Mouse (Mus musculus) frontal cortex, adult (tissue): ENCODE data around the gene Tshz2.
"Not testable (repeated sequence)": the region's sequence is repeated elsewhere in the genome, so short reads cannot be mapped to it uniquely, and the experiment has no call there.

Source experiments
- ATAC-seq: cut with Nextera tagmentation; 2 replicates; pipeline ENCODE4 v1.9.2; 2017; ENCODE audit warnings: mild to moderate bottlenecking, moderate library complexity, mixed read lengths; ENCODE audit not compliant: low TSS enrichment

Gene Tshz2

DNA sequence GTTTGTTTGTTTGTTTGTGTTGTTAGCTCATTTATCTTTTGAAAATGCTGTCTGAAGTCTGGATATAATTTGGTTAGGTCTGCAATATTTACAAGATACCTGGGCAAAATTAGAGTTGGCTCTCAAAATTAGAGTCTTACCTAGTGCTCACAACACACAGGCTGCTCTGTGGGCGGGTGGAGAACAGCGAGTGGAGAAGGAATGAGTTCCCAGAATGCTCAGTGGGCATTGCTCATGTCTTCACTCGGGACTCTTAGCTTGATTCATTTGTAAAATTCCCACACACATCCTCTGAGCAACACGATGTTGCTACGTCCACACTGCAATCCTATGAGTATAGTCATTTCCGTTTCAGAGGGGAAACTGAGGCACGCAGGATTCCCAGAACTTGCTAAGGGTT, 180.1 kb downstream of the Tshz2 start:
- ATAC-seq: no peak

DNA sequence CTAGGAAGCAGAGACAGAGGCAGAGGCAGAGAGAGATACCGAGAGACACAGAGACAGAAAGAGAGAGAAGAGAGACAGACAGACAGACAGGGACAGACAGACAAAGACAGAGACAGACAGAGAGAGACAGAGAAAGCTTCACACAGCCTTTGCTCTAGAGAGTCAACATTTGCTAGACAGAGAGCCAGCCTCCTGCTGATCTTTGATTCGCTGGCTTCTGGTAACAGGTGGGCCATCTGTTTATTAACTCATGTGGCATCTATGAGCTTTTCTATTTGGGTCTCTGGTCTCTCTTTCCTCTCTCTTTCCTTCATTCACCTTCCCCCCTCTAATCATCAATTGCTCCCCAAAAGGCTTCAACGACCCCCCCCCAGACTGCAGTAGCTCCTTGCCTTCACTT, 181.5 kb downstream of the Tshz2 start:
- no peak for ATAC-seq

DNA sequence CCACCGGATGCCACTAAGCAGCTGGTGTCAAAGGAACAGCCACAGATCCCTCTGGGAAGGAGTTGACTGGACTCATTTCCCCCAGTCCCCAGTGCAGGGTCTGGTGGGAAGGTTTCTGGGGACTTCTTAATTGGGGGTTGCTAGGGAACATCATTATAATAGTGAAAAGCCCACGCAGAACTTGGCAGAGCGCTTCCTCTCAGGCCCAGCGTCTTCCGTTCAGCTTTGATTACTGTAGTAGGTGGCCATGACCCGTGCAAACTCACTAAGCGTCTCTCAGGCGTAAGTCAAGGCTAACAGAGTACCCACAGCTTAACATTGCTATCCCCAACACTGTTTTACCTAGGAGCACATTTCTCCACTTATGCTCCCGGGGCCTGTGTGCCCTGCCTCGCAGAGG, 181.9 kb downstream of the Tshz2 start:
- ATAC-seq: no peak

DNA sequence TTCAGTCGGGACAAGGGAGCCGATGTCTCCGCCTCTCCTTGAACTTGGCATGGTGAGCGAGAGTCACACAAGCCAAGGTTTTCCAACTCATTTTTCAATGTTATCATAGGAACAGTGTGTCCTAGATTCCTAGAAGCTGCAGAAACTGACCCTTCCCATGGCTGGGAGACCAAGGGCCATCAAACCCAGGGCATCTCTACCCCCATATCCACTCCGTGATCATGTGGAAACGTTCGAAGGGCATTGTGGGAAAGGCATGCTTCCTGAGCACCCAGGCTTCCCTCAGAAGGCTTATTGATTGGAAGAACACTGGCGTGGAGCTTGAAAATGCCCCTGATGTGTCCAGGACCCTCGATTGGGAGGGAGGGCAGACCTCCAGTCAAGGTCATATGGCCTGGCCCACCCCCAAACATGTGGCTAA, 188.2 kb downstream of the Tshz2 start:
- no peak for ATAC-seq

DNA sequence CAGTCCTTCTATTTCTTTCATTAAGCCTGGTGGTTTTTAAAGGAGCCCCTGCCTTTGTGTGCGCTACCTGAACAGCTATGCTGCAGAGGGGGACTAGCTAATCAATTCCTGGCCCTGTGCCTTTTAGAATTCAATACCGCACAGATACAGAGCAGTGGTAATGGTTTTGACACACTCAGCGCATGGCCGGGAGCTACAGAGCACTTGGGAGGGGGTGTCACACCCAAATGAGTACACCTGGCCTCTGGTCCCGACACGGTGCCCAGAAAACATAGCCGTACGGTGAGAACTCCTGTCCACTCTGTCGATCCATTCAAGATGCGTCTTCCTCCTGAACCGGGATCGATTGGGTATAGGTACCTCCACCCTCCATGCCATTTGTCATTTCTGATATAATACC, 193.1 kb downstream of the Tshz2 start:
- no peak for ATAC-seq

DNA sequence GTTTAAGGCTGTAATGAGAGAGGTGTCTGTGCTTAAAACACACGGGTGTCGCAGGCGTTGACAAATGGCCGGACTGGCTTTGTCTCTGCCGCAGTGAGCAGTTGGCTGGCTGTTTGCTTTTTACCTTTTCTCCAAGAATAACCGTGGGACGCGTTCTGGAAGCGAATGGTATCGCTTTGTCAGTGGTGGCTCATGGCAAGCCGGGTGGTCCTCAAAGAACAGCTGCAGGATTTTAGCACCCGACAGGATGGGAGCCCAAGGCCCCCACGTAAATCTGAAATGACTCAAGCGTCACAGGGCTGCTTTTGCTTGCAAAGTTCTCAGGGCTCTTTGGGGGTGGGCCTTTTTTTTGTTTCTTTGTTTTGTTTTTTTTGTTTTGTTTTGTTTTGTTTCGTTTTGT, 193.5 kb downstream of the Tshz2 start:
- ATAC-seq: no peak

DNA sequence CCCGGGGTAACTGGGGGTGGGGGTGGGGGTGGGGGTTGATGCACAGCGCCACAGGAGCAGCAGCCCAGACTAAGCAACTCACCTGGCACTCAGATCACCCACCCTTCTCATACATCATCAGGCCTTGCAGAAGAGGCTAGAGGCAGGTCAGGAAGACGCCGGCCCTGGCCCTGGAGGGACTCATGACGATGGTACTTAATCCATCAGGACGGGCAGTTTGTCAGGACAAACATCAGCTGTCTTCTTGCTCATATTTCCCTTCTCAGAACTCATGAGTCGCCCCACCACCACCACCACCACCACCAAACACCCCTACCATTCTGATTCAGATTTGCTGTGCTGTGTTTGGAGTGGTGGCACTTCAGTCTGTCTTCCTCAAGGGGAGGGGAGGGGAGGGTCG, 194.0 kb downstream of the Tshz2 start:
- ATAC-seq: no peak

DNA sequence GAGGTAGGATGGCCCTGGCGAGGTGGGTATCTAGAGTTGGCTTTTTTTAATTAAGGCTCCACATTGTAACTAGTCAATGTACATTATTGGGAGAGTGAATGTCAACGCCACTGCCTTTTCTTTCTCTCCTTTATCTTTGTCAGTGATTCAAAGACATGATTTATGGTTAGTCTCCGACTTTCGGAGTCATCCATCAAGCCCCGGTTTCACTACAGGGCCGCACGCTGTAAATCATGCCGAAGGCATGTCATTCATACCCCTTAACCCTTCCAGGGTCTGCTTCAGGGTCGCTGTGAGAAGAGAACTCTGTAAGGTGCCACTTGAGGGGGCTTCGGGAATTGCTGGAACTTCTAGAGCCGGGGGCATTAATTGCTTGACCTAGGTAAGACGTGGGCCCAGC, 199.4 kb downstream of the Tshz2 start:
- no peak for ATAC-seq

DNA sequence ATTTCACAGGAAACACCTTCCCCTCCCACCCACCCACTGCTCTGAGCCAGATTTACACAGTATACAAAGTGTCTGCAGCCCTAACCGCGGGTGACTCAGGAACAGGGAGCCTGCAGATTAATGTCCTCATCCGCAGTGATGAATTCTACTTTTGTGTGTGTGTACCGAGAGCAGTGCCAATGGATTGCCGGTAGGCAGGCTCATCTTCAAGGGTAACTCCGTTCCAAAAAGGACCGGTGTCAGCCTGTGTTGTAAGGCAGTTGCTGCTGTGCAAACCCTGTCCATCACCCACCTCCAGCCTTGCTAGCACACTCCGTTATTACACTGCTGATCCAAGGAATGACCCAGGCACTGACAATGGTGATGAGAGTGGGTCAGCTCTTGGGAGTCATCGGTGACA, 200.8 kb downstream of the Tshz2 start:
- no peak for ATAC-seq

DNA sequence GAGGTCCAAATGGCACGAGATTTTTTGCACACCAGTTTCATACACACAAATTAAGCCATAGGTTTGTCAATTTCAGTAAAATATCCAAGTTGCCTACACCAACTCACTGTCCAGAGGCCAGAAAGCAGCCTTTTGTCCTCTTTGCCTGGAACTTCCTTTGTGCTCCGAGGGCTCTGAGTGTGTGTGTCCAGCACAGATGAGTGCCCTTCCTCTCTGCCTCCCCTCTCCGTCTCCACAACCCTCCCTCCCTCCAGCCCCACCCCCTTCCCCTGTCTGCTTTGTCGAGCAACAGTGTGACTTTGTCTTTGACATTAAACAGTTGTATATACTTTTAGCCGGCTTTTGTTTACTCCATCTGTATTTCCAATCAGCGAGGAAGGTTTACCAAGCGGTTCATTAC, 201.8 kb downstream of the Tshz2 start:
- ATAC-seq: no peak

DNA sequence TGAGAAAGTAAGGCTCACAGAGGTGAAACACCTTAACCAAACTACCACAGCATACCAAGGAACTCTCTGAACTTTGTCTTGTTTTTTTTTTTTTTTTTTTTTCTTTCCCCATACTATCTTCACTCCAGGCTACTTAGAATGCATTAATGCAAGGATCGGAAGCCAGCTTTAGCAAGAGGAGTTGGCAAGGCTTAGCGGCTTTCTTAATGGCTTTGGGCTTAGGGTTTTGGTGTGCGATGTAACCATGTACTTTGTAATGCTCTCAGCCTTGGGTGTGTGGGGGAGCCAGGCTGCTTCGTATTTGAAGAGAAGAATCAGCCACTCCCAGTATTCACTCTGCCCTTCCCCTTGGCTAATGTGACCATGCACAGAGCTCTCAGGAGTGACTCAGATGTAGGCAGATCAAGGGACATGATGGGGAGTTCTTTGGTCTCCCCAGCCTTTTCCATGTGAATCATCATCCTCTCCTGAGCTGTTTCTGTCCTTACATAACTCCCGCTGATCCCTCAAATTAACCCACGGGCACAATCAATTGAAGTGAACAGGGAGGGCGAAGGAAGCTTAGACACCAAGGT, 204.3 kb downstream of the Tshz2 start:
- ATAC-seq: peak; percentile 80

DNA sequence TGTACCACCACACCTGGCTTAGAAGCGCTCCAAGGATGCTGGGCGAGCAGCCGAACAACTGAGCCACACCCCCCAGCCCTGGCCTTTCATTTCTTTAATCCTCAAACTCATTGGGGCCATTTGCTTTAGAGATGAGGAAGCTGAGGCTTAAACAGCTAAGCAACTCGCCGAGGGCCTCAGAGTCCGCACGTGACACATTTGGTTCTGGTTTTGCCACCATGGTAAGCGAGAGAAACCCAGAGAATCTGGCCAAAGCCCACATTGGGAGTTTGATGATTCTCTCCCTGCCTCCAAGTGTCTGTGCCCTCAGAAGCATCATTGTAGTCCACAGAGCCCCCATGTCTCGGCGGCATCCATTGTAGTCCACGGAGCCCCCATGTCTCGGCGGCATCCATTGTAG, 205.7 kb downstream of the Tshz2 start:
- ATAC-seq: no peak

DNA sequence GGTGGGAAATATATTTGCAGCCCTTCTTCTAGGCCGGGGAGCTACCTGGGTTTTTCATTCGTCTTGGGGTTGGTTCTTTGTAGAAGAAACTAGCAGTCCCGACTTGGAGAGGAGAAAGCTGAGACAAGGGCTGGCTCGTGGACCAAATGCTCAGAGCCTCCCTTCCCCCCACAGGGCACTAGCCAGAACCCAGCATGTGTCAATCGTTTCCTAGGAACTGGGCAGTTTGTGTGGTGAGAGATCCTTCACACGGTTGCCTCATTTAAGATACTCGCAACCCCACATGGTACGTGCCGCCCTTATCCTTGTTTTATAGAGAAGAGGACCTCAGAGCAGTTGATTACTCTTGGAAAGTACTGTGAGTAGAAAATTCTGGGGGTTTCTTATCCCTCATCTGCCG, 208.6 kb downstream of the Tshz2 start:
- no peak for ATAC-seq

DNA sequence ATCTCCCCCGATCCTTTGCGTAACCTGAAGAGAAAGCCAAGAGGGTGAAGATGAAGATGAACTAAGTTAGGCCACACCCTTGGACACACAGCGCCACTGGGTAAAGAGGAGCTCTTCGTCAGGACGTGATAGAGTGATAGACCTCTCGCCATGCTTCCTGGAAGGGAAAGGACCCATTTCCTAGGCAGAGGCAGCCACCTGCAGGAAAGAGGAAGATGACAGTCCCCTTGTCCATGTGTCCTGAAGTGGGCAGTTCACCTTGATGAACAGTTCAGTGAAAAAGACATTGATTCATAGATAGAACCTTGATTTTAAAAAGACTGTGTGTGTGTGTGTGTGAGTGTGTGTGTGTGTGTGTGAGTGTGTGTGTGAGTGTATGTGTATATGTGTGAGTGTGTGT, 209.7 kb downstream of the Tshz2 start:
- ATAC-seq: no peak

DNA sequence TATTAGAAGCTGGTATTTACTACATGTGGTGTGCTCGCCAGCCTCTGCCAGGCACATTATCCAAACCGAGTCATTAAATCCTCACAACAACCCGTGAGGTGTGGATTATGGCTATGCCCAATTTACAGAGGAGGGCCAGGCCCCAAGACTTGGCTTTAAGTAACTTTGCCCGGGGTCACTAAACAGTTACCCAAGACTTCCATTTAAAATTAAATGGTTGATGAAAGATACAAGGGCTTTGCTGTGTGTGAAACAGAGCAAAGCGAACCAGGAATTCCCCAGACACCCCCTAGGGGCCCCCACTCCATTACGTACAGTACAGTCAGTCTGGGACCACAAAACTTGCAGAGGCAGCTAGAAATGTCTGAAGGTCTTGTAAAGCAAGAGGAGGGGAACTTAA, 210.7 kb downstream of the Tshz2 start:
- no peak for ATAC-seq

DNA sequence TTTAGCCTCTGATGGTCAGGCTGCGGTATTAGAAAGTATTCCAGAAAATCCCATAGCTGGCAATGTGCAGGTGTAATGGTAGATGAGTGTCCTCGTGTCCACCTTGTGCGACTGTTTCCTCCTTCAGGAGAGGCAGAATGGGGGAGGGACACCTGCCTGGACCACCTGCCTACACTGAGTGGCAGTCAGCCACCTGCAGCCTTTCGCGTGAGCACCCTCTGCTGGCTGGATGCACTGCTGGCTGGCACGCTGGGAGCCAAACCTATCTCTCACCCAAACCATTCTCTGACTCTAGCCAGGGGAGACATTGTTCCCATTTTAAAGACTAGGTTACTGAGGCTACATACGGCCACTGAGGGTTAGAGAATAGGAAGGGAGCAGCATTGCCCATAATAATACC, 216.3 kb downstream of the Tshz2 start:
- ATAC-seq: peak; percentile 50; the same call in 1 of the 2 replicates

DNA sequence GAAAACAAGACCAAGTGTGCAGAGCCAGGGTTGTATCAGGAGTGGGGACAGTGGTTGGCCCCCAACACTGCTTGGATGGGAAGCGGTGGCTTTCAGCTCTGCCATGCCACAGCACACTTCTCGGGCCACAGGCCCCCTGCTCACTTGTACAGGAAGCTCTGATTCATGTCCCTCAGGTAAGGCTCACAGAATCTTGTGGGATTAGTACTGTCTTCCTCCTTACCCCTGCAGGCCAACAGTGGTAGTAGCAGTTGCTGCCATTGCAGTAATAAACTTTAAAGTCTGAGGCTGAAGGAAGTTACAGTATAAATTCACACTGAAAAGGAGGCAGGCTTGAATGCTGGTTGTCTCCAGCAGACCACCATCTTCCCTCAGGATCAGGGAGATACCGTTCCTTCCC, 216.7 kb downstream of the Tshz2 start:
- ATAC-seq: no peak

DNA sequence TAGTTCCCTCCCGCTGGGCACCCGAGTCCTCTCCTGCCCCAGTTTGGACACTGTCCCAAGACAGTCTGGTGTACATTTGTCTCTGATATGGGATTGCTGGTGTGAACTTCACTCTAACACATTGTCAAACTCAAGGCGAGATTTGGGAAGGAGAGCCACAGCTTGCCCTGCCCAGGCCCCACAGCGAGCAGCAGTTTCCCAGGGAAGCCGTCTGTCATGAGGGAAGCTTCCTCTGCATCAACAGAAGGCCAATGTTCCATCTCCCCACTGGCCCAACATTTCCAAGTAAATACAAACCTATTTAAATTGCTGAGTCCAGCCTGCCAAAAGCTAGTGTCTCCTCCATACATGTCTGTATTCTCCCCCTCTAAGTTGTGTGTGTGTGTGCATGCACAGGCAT, 218.8 kb downstream of the Tshz2 start:
- ATAC-seq: no peak

DNA sequence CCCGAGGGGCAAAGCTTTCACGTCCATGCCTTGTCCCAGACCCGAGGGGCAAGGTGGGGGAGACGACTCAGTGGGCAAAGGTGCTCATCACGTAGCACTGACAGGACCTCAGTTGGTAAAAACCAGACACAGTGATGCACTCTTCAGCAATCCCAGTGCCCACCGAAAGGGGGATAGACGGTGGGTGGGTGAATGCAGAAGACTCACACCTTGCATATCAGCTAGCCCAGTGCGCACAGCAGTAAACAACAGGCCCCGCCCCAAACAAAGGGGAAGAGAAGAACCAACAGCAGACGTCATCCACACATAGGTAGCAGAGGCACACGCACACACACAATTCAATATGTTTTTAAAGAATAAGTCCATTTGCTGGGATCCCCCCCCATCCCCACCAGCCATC, 221.7 kb downstream of the Tshz2 start:
- no peak for ATAC-seq

DNA sequence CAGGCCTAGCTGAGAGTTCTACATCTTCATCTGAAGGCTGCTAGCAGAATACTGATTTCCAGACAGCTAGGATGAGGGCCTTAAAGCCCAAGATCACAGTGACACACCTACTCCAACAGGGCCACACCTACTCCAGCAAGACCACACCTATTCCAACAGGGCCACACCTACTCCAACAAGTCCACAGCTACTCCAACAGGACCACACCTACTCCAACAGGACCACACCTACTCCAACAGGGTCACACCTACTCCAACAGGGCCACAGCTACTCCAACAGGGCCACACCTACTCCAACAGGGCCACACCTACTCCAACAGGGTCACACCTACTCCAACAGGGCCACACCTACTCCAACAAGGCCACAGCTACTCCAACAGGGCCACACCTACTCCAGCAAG, 224.2 kb downstream of the Tshz2 start:
- ATAC-seq: not testable (repeated sequence)

DNA sequence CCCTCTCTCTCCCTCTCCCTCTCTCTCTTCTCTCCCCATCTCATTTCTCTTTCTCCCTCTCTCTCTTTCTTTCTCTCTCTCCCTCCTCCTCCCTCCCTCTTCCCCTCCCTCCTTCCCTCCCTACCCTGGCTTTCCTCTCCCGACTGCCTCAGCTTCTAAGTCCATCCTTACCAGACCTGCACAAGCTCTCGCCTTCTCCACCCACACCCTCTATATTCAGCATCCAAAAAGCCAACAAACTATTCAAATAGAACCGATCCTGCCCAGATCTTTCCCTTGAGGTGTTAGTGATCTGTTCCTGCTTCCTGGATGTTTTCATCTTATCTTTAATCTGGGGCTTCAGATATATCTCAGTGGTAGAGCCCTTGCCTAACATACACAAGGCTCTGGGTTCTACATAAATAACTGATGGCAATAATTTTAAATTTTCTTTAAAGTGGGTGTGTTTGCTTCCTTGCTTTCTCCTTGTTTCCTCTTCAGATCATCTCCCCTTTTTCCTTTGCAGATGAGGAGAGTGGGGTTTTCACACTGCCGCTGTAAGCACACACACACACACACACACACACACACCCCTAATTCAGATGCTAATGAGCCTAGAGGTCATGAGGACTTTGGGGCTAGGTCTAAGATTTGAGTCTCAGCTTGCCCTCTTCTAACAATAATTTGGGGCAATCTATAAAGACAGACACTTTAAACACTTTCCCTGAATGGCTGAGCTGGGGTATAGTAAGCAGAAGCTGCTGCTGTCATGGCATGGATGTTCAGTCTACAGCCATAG, 226.5 kb downstream of the Tshz2 start:
- ATAC-seq: peak; percentile 87

DNA sequence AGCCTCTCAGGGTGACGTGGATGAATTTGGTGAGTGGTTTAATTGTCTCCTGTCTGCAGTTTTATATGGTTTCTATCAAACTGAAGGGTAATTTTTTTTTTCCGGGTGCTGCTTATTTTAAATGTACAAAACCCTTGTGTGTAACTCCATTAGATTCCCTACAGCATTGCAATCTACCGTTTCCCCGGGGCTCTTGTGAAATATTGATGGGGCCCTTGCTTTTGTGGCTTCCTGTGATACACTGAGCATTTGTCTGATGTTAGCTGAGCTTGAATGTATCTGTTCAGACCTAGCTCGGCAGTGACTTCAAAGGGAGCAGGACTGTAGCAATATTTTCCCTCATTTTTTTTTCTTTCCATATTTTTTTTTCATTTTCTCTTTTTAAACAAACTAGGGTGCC, 228.1 kb downstream of the Tshz2 start:
- no peak for ATAC-seq

DNA sequence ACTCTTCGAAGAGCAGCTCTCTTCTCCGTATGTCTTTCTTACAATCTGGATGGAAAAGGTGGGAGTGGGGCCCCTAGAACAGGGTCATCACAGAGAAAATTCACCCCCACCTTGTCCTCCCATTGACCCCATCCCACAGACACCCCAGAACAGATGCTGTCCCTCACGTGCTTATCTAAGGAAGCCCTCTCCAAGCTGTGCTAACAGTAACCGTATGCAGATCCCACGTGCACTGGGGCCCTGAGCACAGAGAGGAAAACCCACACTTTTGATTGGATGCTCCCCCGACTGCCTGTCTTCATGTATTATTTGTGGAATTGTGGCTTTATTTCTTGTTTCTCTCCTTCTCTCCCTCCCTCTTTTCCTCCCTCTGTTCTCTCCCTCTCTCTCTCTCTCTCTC, 229.9 kb downstream of the Tshz2 start:
- ATAC-seq: no peak

DNA sequence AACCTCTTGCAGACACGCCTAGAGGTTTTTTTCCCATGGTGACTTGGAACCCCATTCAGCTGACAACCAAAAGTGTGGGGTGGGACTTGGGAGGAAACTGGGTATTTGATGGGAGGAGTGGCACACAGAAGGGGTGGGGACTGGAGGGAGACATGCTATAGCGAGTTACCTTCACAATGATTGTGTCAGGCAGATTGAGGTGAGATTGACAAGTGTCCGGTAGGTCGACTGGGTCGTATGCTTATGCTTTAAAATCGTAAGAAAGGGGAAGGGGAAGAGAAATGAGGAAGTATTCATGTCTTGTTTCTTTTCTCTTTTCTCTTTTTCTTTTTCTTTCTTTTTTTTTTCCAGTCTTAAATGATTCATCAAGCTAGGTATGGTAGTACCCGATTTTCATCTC, 236.7 kb downstream of the Tshz2 start:
- no peak for ATAC-seq
